Mouse (Mus musculus) kidney, postnatal 25 days (tissue): ENCODE data around the gene Plcl1.

Experiments used
- DNase-seq, 2 experiments: peaks; one replicate each; pipeline ENCODE4 v3.0.0; 2021; ENCODE audit warnings: mixed read lengths in 2 of 2

Gene Plcl1

DNA sequence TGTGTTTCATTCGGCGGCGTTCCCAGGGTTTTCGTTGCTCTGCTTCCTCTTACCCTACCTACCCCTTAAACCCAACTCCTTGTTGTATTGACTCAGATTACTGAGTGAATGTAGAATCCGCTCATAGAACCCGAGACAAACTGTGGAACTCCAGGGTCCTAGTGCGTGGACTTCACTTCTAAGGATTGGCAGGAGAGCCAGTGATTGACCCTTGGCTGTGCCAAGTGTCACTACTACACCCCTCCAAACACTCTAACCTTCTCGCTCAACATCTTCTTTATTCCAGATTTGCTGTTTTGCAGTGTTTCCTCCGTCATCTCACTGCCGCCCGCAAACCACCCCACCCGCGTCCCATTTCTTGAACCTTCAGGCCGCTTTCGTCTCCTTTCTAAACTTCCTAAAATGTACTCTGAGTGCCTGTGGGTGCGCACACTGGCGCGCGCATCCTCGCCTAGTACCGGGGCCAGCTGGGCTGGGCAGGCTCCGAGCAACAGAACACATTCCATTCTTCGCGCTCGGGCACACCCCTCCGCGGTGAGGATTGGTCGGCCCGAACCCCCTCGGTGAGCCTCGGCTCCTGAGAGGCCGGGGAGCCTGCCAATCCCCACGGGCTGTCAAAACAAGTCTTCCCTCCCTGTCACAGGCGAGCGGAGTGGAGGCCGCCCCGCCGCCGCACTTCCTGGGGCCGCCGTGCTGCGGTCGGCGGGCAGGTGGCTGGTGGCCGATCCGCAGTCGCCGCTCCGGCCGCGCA, at the start of gene Plcl1:
TSS of gene Plcl1 (plus strand) at position 650 of the 751 bp plus-strand sequence.
- DNase-seq: peak; percentile 97 to 99

DNA sequence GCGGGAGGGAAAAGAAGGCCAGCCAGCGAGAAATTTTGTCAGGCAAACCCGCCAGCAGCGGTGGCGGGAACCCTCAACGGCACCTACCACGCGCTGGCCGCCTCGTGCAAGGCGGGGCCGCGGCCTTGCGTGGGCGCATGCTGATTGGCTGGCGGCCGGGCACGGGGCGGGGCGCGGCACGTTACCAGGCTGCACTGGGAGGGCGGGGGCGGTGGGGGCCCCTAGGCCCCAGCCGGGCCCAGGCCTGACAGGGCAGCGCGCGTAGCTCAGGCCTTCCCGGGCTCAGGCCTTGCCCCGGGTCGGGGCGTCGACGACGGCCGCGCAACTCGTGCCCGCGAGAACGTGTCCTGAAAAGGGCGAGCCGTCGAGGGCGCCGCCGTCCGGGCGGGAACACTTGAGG, 43.1 kb upstream of the Plcl1 start:
- peak in 1 of 2 experiments; percentile 35 for DNase-seq

DNA sequence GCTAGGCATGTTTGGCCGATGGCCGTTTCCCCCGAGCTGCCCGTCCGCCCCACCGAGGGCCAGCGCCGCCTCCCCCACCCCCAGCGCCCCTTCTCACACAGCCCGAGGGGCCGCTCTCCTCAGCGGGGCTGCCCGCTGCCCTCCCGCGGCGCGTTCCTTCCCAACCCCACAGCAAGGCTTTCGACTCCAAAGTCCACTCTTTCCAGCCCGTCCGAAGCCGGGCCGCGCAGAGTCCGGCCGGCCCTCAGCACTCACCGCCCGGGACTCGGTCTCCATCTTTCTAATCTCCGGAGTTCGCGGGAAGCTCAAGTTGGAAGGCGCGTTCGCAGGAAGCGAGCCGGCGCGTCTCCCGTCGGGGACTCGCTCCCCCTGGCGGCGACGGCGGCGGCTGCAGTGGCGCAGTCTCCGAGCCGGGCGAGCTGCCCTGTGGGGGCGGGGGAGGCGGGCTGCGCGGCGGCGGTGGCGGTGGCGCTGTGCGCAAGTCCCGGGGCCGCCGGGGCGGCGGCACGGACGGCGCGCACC, 42.6 kb upstream of the Plcl1 start, which contains the start of gene Boll:
TSS of gene Boll (minus strand) at position 426 of the 522 bp plus-strand sequence.
- peak; percentile 77 to 79 for DNase-seq

DNA sequence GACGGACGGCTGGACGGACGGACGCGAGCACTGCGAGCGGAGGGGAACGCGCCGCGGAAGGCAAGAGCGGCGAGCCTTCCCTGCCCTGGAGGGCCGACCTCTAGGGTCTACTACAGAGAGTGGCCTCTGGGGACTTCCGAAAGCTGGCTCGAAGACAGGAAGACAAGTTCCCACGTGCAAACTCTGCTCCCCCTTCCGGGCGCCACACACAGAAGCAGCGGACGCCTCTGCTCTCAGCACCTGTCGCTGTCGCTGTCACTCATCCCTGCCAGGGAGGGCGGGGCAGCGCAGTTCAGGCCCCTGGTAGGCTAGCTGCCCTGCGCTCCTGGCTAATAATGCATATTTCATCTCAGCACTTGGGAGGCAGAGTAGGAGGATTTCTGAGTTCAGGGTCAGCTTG, 42.1 kb upstream of the Plcl1 start:
- peak; percentile 53 to 73 for DNase-seq

DNA sequence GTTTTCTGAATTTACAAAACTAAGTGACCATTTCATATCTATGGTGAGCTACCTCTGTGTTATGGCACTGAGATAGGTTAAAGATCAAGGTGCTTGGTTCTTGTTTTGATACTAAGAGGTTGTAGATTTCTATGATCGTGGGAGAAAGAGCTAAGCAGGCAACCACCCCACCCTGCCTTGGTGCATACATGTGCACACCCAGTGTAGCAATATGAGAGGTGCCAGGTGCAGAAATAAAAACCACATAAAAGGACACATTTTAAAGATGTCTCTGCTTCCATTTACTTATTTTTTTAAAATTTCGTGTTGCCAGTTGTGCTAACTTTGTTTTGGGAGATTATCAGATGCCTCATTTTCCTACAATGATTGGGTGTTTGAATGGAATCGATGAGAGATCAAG, 33.1 kb upstream of the Plcl1 start:
- DNase-seq: no peak

DNA sequence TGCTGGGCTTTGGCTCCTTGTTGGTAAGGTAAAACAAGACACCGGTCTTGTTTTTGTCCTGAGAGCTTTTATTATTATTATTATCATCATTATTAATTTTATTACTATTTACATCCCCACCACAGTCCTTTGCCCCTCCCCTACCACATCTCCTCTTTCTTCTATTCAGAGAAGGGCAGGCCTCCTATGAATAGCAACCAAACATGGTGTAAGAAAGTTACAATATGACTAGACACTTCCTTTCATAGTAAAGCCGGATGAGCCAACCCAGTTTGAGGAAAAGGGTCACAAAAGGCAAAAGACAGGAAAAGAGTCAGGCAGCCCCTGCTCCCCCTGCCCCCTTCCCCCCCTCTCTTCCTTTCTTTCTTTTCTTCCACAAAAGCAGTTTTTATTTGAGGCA, 25.2 kb upstream of the Plcl1 start:
- no peak for DNase-seq

DNA sequence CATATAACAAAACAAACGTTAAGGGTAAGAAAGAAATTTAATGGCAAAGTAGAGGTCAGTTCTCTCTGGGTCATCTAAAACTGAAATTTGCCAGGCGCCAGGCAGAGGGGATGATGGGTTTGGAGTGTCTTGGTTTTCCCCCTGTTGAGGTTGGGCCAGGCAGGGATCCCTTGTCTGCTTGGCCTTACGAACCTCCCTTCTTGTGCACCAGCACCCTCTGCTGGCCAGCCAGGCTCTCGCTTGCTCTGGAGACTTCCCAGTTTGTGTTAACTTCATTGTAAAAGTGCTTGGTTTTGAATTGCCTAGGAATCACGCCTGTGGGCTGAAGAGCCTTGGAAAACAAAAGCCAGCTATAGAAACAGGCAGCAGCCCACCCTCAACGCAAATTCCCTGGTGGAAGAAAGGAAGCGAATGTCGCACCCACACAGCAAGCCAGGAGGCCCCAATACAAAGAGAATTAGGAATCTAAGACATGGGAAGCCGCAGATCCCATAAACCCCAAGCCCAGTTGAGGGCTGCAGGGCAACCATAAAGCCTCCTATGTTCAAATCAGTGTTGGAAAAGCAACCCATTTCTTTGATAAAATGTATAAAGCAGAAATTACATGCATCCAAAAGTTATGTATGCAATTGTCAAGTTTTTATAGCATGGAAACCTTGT, 22.5 kb upstream of the Plcl1 start:
- peak; percentile 80 to 84 for DNase-seq

DNA sequence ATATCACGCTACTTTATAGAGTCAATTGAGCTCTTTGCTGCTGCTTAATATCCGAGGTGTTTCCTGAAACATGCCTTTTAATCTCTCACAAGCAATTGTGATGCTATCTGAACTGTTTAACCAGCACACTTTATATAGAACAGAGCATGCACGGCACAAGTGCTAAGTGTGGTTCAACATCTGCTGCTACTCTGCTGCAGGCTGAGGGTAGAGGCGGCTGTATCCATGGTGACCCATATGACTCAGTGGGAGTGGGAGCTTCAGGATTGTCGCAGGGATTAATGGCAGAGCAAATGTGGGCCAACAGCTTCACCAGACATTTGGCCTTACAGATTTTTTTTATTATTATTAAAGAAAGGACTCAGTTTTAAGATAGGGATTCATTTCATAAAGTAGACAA, 5.8 kb upstream of the Plcl1 start:
- DNase-seq: no peak

DNA sequence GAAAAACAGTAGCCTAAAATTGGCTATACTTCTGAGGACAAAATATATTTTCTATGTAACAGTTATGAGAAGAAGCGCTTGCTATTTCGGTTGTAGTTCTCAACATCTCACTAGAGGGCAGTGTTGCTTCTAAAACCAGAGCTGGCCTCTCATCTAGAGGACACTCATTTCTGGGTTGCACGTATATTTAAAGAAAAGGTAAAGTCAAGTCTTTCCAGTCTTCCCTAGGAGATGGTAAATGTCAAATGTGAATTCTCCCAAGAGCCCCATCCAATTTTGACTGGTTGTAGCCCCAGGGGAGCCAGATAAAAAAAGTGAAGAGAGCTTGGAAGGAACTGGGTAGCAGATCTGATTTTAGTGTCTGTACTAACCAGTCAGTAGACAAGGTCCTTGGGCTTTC, 1.3 kb upstream of the Plcl1 start:
- DNase-seq: peak; percentile 43 to 74

DNA sequence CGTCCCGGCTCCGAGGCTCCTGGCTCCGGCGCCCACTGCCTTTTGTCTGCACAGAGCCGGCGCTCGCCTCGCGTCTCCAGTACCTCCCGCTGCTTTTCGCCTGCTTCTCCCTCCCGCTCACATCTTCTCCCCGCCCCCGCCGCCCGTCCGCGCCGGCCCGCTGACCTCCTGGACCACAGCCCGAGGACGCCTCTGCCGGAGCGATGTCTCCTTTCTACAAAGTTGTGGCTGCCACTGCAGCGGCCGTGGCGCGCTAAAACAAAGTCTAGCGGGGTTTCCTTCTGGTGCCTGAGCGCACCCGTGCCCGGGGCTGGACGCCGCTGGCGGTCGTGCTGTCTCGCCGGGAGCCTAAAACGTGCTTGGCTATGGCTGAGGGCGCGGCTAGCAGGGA, 297 bp downstream of the Plcl1 start:
- DNase-seq: peak; percentile 83 to 90

DNA sequence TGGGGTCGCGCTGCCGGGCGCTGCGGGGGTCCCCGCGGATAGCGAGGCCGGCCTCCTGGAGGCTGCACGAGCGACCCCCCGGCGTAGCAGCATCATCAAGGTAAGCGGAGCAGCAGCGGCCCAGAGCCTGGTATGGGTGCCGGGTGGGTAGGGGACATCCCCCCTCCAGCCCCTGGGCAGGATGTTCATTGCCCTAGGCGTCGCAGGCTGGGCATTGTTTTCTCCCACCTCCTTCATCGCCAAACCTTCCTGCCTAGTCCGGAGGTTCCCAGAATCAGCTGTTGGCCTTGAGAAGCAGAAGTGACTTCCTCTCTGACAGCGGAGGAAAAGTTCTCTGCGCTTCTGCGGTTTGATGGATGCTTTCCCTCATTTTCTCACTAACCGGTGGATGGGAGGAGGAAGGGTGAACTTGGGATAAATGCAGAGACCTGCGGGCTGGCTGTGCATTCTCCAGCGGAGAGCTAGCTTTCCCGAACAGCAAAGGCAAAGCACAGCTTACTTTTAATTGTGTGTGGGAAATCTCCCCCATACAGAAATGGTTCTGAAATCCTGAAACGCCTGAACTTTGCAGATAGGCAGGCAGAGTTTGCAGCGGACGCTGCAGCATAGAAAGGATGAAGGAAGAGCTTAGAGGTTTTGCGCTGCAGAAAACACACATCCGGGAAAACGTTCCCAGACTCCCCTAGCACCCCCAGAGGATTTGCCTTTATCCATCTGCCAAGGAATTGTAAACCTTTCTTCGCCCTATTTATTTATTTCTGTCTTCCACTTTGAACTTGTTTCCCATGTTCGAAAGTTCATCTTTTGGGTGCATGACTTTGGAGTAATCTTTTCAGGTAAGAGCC, 1.0 kb downstream of the Plcl1 start:
- peak in 1 of 2 experiments; percentile 10 for DNase-seq

DNA sequence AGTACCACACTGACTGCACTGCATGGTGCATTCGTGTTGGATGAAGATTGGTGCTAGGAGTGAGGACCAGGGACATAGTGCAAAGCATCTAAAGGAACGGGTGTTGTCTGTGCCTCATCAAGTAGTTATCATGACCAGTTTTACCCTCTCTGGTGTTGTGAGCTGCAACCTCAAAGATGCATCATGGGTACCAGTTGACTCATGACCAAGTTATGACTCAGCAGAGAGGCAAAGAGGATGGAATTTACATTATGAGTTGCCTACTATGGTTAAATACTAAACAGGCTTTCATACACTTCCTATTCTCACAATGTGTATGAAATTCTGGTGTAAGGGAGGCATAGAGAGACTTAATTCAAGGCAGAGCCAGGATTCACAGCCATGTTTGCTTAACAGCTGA, 4.9 kb downstream of the Plcl1 start:
- no peak for DNase-seq

DNA sequence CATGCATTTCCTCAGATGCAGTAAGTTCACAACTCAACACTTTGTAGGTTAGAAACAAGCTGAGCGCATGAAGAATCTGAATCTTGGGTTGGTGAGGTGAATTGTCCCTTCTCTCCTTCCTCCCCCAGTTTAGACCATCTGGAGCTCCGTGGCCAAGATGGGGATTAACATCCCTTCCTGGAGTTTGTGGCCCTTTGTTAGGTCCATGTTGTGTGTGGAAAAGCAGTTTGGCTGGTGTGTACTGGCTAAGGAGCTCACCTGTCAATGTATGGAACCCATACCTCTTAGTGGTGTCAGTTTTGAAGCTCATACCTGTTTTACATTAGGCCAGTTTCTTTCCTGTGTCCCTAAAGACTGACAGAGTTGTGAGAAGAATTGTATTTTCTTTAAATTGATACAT, 5.4 kb downstream of the Plcl1 start:
- no peak for DNase-seq

DNA sequence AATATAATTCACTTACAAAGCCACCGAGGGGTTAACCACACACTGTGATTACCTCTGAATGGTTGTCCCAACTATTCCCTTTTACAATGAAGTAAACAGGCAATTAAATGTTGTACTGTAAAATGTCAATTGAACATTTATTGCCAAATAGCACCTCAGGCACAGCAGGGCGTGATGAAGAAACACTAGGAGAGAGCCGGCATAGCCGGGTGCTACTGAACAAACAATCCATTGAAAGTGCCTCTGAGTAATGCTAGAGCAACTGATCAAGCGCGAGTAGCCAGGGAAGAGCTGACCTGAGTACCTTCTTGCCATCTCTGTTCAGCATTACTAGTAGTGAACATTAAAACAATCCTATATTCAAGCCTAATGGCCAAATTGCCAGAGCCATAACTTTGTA, 6.8 kb downstream of the Plcl1 start:
- no peak for DNase-seq

DNA sequence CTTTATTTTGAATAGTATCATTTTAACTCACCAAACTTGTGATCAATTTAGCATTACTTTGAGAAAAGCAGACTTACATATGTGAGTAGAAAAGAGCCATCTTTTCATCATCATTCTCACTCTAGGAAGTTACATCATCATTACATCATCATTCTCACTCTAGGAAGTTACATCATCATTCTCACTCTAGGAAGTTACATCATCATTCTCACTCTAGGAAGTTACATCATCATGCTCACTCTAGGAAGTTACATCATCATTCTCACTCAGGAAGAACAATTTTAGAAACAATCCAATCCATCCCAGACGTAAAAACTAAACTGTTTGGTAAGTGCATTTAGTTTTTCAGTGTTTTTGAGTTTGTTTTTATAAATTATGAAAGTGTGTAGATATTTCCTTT, 7.8 kb downstream of the Plcl1 start:
- DNase-seq: no peak

DNA sequence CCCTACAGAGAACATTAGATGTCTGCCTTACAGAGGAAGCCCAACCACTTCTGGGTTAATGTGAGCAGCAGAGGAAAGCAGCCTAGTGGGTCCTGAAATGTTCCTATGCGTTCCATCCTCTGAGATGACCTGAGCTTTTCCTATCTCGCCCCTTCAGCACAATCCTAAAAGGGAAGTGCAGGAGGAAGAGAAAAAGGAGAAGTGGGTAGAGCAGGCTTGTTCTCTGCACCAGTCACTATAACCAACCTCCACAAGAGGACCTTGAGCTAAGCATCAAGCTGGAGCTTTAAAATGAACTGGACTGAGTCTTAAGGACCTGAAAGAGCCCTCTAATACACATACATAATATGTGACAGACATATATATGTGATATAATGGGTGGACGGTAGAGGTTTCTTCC, 13.2 kb downstream of the Plcl1 start:
- DNase-seq: no peak

DNA sequence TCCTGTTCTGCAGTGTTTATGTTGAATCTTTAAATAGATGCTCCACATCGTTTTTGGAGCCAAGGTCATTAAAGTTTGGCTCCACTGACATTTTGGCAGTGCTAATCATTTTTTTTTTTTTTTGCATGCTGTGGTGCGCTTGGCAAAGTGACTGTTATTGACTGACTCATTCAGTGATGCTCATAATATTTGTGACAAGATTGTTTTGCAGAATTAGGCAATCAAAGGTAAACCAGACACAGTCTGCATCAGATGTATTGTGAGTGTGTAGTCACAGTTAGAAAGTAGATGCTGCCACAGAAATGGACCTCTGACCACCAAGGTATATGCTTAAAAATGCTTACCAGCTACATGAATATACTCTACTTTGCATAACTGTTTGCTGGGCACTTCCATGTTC, 21.9 kb downstream of the Plcl1 start:
- DNase-seq: no peak

DNA sequence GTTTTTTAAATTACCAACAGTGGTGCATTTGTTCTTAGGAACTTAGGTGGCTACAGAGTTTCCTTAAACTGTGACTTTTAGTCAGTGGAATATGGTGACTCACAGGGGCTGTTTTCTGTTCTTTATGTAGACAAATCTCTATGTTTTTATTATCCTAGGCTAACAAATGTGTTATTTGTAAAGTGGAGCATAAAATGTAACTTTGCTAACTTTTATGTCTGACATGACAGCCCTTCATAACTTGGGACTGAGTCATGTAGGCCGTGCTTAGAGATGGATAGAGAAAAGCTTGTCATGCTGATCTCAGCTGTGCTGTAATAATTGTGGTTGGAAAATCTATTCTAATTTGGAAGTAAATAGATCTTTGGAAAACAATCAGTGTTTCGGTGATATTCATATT, 23.3 kb downstream of the Plcl1 start:
- DNase-seq: no peak

DNA sequence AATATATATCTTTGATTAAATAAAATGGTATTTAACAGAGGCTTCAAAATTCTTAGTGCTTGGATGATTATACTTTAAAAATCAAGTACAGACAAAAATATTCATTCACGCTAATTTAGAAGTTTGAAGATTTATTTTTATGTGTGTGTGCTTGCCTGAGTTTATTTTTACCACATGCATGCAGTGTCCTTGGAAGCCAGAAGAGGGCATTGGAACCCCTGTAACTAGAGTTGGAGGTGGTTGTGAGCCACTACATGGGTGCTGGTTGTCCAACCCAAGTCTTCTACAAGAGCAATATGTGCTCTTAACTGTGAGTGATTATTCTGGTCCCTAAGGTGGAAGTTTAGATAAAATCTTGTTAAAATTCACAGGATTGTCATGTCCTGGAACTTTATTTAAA, 24.0 kb downstream of the Plcl1 start:
- DNase-seq: no peak

DNA sequence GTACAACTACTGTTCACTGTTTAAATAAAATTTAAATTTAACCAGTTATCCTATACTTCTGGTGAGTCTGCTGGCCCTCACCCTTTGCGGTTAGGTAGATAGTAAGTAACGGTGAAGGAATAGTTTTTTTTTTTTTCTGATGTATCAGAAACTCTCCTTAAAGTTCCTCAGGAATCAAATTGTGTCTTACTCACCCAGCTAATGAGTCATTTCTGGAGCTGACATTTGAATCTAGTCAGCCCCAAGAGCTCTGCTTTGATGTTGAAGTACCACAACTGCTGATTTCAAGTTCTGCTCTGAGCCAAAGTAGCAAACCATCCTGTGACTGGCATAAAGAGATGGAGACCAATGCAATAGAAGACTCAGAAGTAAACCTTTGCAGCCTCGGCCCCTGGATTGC, 24.9 kb downstream of the Plcl1 start:
- DNase-seq: no peak

DNA sequence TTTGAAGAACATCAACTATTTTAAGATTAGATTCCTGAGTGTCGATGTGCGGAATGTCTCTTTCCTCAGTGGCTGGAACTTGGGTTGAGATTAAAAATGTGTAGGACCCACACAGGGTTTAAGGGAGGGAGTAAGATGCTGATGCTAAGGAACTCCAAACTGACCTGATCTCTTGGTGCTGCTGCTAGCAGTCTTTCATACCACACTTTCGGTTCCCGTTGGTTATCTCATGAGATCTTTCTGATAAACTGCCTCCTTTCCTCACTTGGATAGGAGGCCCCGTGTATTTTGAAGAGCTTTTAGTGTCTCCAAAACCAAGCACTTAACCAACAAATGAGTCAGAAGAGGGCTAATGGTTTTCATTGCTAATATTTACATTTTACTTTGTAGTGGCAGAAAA, 30.9 kb downstream of the Plcl1 start:
- DNase-seq: no peak

DNA sequence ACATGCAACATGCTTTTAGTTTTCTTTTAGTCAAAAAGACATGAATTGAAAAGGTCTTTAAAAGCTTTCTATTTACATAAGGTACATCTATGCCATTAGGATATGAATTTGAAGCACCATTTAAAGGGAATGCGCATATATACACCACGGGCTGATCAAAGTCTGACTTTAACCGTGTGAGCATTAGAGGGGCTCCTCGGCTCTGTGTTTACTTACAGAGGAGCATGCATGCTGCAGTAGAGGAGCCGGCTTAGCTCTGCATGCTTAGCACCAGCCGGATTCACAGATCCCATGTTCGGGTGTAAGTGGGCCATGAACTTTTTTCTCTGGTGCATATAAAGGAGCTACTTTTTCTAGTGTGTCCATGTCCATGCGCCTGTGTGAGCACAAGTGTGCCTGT, 31.4 kb downstream of the Plcl1 start:
- DNase-seq: no peak

DNA sequence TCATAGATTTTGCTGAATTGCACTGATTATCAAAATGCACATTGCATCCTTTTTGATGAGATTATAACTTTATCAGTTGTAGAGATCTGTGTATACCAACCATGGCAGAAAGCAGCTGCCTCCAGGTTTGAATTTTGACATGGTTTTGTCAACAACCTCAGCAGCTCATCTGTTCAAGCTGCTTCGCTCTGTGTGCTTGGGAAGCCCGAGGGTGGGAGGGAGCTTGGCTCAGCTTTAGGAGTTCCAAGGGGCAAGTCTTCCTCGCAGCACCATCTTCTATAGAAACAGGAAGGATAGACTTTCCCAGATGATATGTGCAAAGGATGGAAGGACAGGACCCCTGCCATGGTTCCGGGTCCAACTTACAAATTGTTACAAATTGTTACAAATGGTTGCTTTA, 32.9 kb downstream of the Plcl1 start:
- DNase-seq: no peak
